Mouse (Mus musculus) testis, adult 2 months (tissue): ENCODE results near the gene Zfp39.

Experiments used
- CTCF ChIP-seq: fragments of 200-500 bp; IDR thresholded peaks from 2 replicates; pipeline ENCODE4 v1.5.1; 2012; ENCODE audit warnings: low read depth, mild to moderate bottlenecking, inconsistent platforms, low read length, moderate library complexity; ENCODE audit not compliant: control insufficient read depth, insufficient read depth, insufficient replicate concordance
- POLR2A ChIP-seq: fragments of 200-500 bp; IDR thresholded peaks from 2 replicates; pipeline ENCODE4 v1.6.1; 2012; ENCODE audit warnings: low read depth, mild to moderate bottlenecking, inconsistent platforms, low read length, moderate library complexity; ENCODE audit not compliant: control insufficient read depth

DNA sequence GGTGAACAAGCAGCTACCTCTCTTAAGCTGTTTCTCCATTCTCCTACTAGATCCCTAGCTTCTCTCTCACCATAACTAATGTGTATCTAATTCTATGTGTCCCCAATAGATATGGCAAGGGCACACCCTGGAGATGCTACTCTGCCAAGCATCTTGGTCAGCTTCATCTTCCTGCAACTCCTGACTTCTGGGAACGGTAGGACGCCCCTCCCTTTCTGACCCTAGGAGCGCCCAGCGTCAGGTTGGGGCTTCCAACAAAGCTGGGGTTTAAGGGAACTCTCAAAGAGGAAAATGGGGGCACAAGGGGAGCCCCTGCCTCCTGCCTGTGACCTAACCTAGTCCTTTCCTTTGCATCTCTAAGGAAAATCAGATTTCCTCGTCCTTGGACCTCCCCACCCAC is 14.7 kb upstream of the Zfp39 start:
- TF ChIP-seq CTCF = no peak
- TF ChIP-seq POLR2A = no peak
